Mouse (Mus musculus) adrenal gland, postnatal 14 days (tissue): ENCODE data around the gene Vps33b. TPM values are rescaled to one million over a fixed set of nuclear protein-coding genes. Genes with fewer than 3 reads are reported as not detected.

Experiments used
- DNase-seq: peaks from one replicate; pipeline ENCODE4 v3.0.0; 2021; ENCODE audit warnings: mixed read lengths
- long read RNA-seq, 2 experiments: library from polyadenylated mRNA; stranded (forward); transcript quantifications; one replicate each; pipeline ENCODE4 v2.0.0; 2021
- total RNA-seq: library from RNA; stranded (reverse); gene quantifications from 2 replicates; pipeline ENCODE4 v1.2.3, GENCODE M21; 2021

Vps33b gene
- 15.9 and 19.5 TPM in 2 replicates for total RNA-seq
- long read RNA-seq, experiment 1, transcript Vps33b-201 (23 exons, 2,574 nt) = major isoform, 39 of 56 reads
- long read RNA-seq, experiment 1, partial matches to known transcripts = 3 of 56 reads
- long read RNA-seq, experiment 1, other reads (novel, unspliced or antisense) = 14 of 56 reads
- long read RNA-seq, experiment 2, transcript Vps33b-201 (23 exons, 2,574 nt) = major isoform, 19 of 30 reads
- long read RNA-seq, experiment 2, partial matches to known transcripts = 3 of 30 reads
- long read RNA-seq, experiment 2, other reads (novel, unspliced or antisense) = 8 of 30 reads

DNA sequence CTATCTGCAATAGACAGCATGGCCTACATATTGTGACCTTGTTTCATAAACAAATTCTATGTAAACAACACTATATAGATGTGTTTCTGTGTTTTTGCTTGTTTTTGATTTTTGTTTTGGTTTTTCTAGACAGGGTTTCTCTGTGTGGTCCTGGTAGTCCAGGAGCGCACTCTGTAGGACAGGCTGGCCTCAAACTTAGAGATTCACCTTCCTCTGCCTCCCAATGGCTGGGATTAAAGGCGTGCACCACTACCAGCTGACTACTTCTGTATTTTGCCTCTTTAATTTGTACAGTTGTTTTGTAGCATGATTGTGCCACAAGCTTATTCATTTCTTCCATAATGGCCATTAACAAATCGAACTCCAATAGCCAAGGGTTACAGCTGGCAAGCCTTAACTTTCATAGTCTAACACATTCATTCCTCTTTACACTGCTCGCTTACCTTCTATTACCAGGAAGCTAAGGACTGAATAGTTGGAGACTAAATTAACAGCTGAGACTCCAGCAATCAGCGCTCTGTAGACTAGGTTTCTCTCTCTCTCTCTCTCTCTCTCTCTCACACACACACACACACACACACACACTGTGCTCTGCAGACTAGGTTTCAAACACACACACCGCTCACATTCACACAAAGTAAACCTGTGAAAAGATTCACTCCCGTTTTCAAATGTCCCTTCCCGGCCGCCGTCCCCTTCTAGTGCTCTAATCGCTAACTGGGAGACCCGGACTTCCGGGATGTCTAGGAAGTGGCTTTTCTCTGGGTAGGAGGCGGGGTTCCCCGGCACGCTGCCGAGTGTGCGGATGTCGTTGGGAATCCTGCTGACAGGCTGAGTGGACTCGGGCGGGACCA lies at the start of gene Vps33b:
Gene Vps33b, plus strand, starts transcription at position 753 of the 854 bp plus-strand sequence.
- peak; percentile 98 for DNase-seq

DNA sequence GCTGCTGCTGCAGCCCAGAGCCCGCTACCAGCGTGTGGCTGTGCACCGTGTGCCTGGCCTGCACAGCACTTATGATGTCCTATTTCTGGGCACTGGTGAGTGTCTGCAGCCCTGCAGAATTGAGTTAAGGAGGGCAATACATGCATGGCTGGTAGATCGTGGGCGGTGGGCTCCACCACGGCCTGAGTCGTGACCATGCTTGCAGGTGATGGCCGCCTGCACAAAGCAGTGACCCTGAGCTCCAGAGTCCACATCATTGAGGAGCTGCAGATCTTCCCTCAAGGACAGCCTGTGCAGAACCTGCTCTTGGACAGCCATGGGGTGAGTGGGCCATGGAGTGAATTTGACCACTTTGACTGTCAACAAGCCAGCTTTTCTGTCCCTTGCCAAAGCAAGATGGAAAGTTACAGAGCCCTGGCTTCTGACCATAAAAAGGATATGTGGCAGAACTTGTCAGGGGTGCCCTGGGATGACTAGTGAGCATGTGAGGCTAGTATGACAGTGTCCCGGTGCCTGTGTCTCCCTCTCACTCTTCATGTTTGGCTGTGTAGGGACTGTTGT lies 49.1 kb upstream of the Vps33b start:
- DNase-seq = peak; percentile 54

DNA sequence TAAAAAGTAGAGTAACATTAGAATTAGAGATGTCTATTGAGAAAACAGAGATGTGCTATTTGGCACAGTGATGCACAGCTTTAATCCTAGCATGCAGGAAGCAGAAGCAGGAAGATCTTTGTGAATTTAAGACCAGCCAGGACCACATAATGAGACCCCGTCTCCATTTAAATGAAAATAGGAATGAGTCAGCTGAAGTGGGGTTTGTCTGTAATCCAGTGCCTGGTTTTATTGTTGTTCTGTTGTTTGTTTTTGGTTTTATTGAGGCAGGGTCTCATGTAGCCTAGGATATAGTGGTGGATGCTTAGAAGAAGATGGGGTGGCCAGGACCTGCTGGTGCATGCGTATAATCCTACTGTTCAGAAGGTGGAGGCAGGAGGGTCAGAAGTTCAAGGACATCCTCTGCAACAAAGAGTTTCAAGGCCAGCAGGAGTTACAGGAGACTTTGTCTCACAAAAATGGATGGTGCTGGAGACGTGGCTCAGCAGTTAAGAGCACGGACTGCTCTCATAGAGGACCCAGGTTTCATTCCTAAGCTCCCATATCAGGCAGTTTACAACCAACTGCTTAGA lies 48.2 kb upstream of the Vps33b start:
- peak; percentile 7 for DNase-seq

DNA sequence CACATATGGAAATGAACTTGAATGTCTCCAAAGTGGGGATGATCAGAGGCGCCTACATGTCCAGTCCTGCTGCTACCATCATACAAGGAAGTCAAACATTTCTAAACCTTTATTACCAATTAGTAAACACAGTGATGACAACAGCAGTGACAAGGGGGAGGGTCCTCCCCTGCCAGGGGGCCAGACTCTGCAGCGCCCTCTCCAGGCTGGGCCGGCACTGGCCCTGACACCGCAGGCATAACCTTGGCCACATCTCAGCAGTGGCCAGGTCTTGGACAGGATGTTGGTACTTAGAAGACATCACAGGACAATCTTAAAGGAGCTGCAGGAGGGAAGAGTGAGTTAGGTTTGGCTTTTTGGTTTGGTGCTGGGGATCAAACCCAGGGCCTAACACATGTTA lies 42.4 kb upstream of the Vps33b start:
- DNase-seq = no peak

DNA sequence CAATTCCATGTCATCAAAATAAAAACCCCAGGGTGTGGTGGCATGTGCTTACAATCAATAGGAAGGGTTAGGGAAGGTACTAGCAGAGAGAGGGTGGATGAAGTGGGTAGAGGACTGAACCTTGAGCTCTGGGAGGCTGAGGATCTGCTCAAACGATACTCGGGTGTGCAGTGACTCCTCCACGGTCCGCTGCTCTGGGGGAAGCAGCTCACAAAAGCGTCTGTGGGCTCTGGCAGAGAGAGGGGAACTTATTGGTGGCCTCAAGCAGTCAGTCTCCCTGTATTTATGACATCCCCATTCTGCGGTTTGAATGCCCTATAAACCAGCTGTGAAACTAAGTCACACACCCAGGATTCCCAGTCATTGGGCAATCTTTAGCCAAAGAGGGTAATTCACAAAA lies 39.3 kb upstream of the Vps33b start:
- DNase-seq = no peak

DNA sequence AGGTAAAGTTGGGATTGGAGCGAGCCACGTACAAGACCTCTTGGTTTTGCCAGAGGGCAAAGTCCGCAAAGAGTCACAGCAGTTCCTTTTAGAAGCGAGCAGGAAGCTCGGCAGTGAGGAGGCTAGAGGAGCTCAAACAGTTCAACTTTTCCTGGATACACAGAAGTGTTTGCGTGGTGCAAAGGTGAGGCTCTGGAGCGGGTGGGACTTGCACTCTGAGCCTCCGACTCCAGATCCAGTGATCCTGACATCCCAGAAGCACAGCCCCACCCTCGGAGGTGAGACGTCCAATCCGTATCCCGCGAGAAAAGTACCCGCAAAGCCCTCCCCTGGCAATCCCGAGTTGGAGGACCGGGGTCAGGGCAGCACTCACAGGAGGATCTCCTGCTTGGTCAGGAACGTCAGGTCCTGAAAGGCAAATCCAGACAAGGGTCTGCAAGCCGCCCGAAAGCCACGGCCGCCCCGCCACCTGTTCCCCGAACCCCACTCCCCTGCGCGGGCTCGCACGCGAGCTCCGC lies 37.4 kb upstream of the Vps33b start:
- peak; percentile 77 for DNase-seq

DNA sequence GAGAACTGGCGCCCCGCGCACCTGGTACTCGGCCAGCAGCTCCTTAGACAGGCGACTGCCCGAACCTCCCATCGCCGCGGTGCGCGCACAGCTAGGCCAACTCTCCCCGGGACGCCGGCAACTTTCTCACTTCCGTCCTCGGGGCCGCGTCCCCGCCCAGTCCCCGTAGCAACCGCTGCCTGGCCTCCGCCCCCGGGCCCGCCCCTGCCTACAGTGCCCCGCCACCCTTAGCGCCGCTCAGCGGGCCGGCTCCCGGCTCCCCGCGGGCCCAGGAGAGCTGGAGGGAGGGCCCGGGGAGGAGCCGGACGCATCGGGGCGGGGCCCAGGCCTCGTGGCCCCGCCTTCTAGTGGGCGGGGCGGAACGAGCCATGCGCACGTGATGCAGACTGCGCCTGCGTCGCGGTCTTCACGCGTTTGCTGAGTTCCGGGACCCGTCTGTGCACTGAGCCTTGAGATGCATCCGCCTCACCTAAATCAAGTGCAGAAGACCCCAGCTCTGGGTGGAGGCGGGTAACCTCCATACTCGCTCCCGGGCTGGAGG lies 36.9 kb upstream of the Vps33b start, which contains the start of the genes Cib1 and Gdpgp1:
Gene Cib1, minus strand, starts transcription at position 325 of the 541 bp plus-strand sequence.
Gene Gdpgp1, plus strand, starts transcription at position 377 of the 541 bp plus-strand sequence.
- DNase-seq = peak; percentile 99

DNA sequence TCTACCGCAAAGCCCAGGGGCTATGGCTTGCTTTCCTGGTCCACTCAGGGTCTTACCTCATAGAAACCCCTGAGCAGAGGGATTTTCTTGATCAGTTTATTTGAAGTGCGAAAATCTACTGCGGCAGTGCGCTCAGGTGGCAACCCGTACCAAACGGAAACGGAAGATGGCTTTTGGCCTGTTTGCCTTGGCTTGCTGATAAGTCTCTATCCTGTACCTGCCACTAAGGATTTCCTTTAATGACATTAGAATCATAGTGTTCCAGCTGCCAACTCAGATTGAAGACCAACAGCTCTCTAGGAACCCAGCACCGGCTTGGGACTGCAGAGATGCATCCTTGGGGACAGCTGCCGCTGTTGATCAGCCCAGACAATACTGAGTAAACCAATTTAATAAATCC lies 35.6 kb upstream of the Vps33b start:
- no peak for DNase-seq

DNA sequence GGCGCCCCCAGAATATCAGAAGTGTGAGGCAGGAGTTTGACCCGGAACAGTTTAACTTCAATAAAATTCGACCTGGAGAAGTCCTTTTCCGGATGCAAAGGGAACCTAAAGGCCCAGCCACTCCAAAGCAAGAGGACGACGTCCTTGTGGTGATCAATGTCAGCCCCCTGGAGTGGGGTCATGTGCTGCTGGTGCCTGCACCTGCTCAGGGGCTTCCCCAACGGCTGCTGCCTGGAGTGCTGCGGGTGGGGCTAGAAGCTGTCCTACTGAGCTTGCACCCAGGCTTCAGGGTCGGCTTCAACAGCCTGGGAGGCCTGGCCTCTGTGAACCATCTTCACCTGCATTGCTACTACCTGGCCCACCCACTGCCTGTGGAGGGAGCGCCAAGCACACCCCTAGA lies 30.9 kb upstream of the Vps33b start:
- no peak for DNase-seq

DNA sequence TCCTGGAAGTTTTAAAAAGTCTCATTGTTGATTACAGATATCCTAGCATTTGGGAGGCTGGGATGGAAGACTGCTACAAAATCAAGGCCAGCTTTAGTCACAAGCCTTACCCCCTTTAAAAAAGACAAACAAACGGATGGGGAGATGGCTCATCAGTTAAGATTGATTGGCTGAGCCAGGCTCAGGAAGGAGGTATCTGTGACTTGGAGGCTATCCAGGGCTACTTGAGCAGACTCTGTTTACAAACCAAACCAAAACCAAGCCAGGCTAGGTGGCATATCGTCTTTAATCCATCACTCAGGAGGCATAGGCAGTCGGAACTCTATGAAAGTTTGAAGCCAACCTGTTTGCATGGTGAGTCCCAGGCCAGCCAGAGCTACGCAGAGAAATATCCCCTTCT lies 27.8 kb upstream of the Vps33b start:
- no peak for DNase-seq

DNA sequence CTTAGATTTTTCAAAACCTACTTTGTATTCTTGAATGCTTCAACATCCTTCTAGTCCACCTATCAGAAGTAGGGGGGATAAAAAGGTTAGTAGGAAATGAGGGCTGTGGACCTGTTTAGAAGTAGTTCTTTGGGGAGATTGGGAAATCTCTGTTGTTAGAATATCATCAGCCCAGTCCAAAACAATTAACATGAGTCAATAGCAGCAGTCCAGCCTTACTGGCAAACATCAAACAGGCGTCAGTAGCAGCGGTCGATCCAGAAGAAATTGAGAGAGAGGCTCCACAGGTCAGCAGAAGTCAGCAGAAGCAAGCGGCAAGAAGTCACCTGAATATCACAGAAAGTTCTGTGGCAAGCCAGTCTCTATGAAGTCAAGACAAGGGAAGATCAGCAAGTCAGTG lies 24.6 kb upstream of the Vps33b start:
- no peak for DNase-seq

DNA sequence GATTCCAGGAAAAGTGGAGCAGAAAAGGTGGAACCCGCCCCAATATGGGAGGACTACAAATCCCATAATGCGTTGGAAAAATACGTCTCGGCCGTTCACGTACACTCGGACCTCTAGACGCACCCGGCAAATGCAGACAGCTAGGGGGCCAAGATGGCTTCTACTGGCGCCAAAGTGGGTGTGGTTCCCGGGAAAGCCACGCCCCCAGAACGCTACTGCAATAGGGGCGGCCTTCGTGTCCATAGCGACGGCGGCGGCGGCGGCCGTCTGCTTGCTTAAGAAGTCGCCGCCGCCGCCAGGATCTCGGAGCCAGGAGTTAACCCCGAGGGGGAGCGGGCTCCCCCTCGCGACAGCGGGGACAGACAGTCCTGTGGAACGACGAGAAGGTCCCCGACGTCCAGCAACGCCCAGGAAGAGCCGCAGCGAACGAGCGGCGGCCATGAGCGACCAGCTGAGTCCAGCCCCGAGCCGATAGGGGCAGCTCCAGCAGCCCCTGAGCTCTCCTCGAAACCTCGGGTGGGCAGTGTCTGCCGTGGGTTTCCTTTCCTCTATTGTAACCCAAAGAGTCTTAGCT lies 23.2 kb upstream of the Vps33b start, which contains the start of gene Ttll13:
Gene Ttll13, plus strand, starts transcription at position 229 of the 574 bp plus-strand sequence.
- peak; percentile 99 for DNase-seq

DNA sequence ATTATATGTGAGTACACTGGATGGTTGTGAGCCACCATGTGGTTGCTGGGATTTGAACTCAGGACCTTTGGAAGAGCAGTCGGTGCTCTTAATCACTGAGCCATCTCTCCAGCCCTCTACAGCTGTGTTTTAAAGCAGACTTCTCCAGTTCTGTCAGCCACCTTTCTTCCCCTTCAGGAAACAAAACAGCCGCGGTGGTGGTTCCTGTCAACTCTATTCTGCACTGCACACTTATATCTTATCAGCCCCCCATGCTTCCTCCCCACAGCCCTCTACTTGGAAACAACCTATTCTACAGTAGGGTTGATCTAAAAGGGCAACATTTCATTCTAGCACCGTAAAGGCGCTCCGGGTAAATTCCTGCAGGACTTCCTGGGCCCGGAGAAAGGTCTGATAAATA lies 22.6 kb upstream of the Vps33b start:
- DNase-seq = no peak

DNA sequence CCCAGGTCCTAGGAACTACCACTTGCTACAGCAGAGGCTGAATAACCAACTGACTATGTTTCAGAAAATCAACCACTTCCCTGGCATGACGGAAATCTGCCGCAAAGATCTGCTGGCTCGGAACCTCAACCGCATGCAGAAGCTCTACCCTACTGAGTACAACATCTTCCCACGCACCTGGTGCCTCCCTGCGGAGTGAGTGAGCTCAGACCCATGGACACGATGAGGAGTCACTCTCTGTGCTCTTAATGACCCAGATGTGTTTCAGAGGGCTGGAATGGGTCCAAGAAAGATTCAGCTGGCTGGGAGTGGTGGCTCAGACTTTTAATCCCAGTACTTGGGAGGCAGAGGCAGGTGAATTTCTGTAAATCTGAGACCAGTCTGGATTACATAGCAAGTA lies 17.0 kb upstream of the Vps33b start:
- DNase-seq = no peak

DNA sequence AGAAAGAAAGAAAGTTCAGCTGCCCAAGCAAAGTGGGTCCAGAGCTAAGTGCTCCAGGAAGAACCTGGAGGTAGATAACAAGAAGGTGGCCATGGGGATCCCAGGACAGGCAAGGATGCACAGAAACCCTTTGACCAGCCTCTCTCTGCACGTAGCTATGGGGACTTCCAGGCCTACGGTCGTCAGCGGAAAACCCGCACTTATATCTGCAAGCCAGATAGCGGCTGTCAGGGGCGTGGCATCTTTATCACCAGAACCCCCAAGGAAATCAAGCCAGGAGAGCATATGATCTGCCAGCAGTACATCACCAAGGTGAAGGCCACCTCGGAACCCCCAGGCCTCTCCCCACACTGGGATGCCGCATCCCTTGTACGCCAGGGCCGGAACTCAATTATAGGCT lies 16.6 kb upstream of the Vps33b start:
- no peak for DNase-seq

DNA sequence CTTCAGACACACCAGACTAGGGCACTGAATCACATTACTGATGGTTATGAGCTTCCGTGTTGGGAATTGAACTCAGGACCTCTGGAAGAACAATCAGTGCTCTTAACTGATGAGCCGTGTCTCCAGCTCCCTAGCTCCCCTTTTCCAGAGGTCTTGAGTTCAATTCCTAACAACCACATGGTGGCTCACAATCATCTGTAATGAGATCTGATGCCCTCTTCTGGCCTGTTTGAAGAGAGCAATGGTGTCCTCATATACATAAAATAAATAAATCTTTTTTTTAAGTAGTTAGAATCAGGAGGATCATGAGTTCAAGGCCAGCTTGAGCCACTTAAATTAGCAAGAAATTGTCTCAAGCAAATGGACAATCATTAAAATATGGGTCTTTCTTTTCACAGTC lies 13.5 kb upstream of the Vps33b start:
- no peak for DNase-seq

DNA sequence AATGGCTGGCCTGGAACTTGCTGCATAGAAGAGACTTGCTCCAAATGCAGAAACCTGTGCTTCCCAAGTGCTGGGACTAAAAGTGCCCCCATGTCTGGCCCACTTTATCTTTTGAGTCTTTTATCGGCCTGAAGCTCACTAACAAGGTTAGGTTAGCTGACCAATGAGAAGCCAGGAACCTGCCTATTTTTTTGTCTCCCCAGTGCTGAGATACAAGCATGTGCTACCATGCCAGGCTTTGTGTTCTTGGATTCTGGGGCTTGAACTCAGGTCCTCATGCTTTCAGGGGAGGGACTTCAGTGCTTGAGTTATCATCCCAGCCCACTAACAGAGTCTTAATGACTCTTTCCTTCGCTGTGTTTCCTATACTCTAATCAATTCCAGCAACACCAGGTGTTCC lies 11.7 kb upstream of the Vps33b start:
- no peak for DNase-seq

DNA sequence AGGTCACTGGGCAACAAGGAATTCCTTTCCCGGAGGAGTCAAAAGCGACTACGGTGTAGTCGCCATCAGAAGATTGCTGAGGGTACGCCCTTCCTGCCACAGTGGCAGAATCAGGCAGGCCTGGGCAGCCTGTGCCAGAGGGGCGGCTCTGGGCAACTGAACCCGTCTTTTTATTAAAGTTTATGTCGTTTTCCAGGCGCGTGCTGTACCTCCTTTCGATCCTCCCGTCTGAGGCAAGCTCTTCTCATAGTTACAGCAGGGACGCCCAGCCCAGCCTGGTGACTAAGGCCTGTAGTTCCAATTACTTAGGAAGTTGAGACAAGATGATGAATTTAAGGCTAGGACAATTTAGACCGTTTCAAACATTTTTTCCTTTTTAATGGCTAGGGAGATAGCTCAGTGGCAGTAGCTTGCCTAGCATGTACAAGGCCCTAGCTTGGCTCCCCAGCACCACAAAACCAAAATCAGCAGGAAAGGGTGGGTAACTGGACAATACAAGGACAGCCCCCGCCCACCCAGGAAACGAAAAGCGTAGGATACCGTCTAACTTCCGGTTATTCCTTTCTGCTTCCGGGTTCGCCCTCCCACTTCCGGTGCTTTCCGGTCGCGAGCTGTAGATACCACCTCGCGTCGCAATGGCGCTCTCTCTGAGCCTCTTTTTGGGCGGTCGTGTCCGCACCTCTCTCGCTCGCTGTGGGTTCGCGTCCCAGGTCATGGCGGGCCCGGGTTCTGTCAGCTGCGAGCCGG lies 8.7 kb upstream of the Vps33b start, which contains the start of gene Ngrn:
Gene Ngrn, plus strand, starts transcription at position 591 of the 747 bp plus-strand sequence.
- DNase-seq = peak; percentile 93

DNA sequence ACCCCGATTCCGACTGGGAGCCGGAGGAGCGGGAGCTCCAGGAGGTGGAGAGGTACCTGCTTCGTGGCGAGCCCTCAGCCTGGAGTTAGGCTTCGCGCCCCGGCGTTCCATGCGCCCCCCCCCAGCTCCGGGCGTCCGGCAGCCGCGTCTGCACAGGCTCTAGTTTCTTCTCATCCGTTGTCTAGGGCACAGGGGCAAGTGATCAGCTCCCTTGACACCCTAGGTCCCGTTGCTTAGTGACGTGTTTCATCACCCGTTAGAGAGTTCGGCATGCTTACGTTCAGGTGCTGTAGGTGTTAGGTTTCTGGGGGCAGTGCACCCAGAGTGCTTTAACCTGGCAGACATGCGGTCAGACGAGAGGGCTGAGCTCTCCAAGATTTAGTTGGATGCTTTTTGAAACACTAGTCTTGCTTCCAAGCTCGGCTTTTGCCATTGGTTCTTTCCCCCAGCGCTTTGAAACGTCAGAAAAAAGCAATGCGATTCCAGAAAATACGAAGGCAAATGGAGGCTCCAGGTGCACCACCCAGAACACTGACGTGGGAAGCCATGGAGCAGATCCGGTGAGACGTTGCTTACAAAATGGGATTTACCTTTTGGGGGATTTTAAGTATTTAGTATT lies 8.0 kb upstream of the Vps33b start:
- peak; percentile 27 for DNase-seq

DNA sequence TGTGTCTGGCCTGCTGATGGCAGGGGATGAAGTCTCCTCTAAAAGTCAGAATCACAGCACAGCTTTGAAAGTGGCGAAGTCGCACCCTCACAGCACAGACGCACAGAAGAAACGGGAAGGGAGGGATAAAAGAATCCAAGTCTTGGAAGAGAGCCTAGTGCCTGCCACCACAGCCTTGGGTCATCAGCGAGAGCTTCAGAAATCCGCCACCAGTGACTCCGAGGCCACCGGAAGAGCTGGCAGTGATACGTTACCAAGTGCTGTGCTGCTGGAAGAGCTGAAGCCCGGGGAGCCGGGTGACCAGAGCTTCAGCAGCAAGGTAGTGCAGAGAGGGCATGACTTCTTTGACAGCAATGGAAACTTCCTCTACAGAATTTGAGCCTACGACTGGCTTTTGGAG lies 4.8 kb upstream of the Vps33b start:
- DNase-seq = peak; percentile 69
